Mouse (Mus musculus) Muller cell, postnatal 12 days (primary cell): ENCODE data around the gene Gm43518.

Experiments used
- DNase-seq: peaks from one replicate; pipeline ENCODE4 v3.0.0-alpha.2; 2015; ENCODE audit errors: inconsistent ontology term

Gm43518 gene

DNA sequence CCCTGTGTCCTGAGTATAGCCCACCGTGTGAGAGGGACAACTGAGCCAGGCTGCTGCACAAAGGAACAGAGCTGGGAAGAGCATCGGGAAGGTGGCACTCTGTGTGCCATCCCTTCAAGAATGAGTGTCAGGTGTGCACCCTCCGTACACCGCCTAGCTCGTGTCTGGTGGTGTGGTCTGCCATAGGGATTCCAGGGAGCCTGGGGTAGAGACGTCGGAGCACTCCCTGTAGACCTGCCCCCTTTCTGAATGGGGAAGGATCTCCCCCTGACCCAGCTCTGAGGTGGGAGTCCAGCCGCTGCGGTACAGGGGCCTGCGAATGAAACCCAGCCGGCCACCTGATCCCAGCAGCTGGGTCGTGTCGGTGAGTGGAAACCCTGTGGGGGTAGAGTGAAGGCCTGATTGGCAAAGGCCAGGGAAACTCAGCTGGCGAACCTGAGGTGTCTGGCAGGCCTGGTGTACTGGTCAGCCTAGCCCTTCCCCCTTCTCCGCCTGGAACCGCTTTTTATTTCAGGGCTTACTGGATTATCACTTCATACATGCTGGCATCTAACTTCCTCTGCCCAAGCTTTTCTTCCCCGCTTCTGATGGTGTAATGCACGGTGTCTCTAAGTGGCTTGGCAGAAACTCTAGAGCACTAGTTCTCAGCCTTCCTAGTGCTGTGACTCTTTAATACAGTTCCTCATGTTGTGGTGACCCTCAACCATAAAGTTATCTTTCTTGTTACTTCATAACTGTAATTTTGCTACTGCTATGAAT, 52.2 kb downstream of the Gm43518 start:
- DNase-seq = no peak

DNA sequence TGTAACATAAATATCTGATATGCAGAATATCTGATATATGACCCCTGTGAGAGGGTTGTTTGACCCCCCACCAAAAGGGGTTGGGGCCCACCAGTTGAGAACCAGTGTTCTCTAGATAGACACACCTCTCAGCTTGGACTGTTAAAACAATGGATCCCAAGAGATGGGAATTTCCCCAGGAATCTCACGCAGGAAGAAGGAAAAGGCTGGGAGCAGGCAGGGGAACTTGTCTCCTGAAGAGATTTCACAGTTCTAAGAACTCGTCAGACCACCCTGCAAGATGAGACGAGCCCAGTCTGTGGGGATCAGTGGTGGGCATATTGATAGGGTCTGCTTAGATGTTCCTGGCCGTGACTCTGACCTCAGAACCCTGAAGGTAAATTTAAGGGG, 52.8 kb downstream of the Gm43518 start:
- DNase-seq = no peak

DNA sequence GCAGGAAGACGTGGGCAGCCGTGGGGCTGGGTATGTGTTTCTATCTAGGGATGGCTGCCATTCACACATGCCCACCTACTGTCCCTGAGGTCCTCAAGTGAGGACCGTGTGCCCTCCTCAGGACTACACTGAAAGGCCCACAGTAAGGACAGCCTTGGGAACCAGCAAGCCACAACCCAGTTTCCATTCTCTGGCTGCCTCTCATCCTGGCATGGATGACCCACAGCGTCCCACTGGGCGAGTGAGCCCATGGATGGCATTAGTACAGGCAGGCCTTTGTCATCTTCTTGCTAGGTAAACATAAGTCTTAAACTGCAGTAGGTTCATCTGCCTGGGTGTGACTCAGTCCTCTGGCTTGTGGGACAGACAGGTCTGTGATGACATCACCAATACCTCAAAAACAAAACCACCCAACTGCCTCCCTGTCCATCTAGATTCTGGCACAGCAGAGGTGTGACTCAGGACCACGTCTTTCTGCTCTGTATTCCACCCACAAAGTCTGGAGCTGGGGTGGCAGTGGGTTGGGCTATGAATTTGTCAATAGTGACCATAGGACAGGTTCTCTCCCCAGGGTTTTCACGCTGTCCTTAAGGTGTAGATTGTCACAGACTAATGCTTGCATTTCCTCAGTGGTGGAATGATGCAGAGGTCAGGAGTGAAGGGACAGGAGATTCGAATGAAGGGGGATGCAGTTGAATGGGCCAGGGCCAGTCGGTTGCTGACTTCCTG, 53.5 kb downstream of the Gm43518 start:
- peak; percentile 84 for DNase-seq

DNA sequence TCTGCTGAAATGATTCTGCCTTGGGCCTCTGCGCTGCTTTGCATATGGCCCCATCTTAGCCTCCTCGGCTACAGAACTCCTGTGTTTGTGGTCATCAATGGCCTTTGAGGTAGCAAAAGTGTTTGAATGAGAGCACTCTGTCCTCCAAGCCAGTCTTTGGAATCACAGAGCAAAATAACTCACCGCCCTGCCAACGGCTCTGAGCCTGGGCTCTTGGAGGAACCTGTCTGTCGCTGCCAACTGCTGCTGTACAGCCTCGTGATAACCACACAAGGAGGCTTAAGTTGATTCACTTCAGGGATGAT, 54.0 kb downstream of the Gm43518 start:
- no peak for DNase-seq

DNA sequence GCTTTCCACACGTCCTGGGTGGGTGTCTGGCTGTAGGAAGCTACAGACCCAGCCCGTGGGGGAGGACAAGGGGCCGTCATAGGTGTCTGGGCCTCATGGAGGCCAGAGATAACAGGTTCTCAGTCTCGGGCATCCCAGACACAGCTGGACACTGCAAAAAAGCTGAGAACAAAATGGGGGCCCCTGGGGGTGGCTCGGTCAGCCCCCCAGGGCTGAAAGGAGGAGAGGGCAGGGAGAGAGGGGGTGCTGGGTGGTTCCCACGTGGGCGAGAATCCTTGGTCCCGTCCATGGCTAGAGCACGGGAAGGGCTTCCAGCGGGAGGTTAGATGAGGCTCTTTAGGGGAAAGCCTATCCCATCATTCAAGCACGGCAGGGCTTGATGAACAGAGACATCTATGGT, 55.6 kb downstream of the Gm43518 start:
- no peak for DNase-seq

DNA sequence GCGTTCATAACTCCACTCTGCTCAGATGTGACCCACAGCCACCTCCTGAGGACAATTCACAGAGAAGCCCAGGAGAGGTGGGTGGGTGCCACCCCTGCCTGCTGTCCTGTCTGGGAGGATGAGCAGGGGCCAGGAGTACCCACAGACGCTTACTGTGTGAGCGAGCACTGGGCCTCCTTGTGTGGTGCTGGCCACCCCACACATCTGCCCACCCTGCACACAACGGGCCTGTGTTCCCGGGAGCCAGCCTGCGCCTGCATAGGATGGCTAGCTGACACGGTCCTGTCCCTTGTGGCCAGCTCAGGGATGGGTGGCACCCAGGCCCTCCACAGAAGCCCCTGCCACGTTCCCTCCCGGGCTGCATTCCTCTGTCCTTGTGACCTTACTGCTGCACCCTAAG, 58.2 kb downstream of the Gm43518 start:
- peak; percentile 58 for DNase-seq

DNA sequence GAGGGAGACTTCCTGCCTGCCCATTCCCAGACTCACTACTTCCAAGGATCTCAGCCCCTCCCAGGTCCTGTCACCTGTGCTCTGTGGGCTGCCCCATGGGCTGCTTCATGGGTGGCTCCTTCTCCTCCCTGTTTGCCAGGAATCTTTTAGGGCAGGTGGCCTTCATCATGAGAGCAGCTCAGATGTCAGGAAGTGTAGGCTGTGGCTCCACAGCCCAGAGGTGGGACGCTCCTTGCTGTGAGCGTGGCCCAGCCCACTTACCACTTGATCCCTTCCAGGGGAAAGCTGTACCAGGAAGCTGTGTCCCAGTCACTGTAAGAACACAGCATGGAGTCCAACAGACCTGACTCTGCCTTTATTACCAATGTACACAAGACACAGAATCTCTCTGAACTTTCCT, 59.7 kb downstream of the Gm43518 start:
- no peak for DNase-seq

DNA sequence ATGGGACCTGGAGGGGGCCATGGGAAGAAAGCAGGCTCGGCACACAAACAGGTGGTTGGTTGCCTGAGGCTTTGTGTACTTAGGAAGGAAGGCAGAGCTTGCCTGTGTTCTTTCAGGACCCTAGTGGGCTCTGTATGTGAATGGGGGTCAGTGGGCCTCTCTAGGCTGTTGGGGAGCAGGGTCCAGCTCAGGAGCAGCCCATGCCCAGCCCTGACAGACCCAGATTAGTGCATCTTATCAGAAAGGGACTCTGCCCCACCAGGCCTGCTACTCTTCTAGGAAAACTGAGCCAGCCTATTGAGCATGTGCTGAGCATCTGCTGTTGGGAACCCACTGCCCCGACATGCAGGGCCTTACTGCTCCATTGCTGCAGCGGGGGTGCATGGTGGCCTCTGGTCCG, 60.3 kb downstream of the Gm43518 start:
- DNase-seq = no peak
